Mouse (Mus musculus) thymus, postnatal 0 days (tissue): ENCODE data around the gene Mmp20. TPM values are rescaled to one million over a fixed set of nuclear protein-coding genes. Genes with fewer than 3 reads are reported as not detected.

Experiments
- DNase-seq: peaks from one replicate; pipeline ENCODE4 v3.0.0-alpha.2; 2015; ENCODE audit warnings: low spot score
- polyA plus RNA-seq: library from polyadenylated mRNA; unstranded; fragments of >200 nt; fragmentation: Nextera tagmentation; extraction: Ambion mirVana; gene quantifications from 2 replicates; pipeline ENCODE4 v1.2.1, GENCODE M21; 2015

The Mmp20 gene
- polyA plus RNA-seq: 0.08 TPM in 2 replicates

GRCm38 (mm10) chr9:7627931-7628330 is at the start of gene Mmp20:
Mmp20 (plus strand) TSS chr9:7628231.
- no peak for DNase-seq

DNA sequence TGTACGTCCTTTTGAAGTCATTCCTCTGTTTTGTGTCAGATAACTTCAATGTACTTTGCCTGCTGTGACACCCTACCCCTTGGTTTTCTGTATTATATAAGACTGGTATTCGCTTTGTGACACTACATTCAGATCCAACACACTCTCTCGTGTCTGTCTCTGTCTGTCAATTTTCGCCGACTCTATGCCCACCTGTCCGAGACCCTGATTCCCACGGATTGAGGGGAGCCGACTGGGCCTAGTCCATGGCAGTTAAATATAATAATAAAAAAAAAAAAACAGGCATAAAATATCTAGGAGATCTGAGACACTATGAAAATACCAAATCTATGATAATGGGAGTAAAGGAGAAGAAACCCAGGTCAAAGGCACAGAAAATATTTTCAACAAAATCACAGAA is 38.0 kb upstream of the Mmp20 start:
- DNase-seq: no peak

- no peak for DNase-seq
Observed at GRCm38 (mm10) chr9:7593272-7593812, 34.7 kb upstream of the Mmp20 start.

DNA sequence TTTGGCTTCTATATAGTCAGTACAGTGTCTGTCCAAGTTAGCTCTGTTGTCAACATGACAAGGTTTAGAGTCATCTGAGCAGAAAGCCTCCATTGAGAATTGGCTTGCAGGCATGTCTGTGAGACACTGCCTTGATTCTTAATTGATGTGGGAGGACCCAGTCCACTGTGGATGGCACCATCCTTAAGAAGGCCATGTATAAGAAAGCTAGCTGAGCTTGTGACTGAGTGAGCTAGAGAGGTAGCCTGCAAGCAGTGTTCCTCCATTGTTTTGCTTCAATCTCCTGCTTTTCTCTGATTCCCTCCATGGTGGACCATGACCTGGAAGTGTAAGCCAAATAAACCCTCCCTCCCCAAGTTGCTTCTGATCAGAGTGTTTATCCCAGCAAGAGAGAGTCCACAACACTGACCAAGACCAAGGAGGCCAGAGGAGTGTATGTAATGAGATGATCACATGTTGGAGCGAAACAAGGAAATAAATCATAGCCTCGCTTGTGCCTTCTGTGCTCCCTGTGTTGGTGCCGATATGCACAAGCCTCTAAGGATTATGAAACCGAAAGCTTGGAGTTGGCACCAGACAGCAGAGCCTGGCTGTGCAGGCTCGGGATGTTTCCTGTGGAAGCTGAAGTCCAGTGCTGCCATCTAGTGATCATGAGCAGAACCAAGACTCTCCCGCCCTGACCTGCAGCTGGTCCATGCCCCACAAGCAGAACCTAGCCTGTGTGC is 33.1 kb upstream of the Mmp20 start:
- peak; percentile 72 for DNase-seq

DNA sequence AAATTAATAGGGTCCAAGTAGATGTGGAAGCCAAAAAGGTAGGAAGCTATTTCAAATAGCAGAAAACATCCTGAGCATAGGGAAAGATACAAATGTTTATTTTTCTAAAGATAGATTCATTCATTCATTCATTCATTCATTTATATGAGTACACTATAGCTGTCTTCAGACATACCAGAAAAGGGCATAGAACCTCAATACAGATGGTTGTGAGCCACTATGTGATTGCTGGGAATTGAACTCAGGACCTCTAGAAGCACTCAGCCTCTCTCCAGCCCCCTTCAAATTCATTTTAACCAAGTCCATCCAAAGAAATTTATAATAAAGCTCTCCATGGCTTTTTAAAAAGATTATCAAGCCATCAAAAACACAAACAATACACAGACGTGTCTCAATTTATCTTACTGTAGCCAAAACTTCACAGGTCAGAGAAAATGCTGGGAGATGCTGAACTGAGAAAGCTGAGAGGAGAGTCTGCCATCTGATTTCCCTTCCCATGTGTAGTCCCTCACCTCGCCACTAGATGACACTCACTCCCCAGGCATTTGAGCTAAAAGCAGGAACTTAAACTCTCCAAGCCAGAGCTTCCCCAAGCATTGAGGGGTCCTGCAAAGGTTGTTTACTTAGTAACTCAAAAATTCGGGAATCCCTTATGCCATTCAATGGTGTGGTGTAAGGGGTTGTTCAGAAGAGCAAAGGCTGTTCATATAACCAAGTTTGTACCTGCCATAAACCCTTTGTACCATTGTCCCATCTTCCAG is 24.9 kb upstream of the Mmp20 start:
- peak; percentile 63 for DNase-seq

DNA sequence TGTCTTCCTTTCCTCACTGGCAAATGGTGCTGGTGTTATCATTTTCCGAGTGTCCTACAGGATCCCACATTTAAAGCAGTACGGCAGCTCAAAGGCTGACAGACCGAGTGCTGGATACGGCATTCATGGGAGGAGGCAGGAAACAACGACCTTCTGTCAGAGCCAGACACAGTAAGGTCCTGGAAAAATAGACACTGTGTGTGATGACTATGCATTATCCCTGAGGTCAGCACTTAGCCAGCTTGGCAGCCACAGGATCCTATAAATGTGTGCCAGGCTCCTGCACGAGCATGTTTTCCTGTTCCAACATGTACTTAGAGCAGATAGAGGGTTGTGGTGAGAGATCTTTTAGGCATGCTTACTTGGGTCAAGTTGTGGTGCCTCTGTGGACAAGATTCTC is 24.0 kb upstream of the Mmp20 start:
- DNase-seq: no peak

- DNase-seq: no peak
Observed at GRCm38 (mm10) chr9:7605638-7606037, 22.4 kb upstream of the Mmp20 start.

DNA sequence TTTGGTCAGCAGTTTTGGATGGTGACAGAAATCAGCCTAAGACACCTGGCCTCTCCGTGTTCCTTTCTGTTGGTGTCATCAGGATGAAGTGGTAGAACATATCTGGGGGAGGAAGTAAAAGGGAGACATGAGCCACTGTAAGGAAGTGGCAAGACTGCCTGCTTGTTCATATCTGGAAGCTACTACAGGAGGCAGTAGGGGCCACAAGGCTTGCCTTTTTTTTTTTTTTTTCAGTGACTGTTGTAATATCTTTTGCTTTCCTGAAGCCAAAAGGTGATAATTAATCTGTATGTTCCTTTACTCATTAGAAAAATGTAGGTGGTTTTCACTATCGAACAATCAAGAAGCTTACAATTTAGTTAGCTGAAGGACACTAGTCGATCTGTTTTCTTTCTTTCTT is 5.4 kb upstream of the Mmp20 start:
- DNase-seq: no peak

- no peak for DNase-seq
Observed at GRCm38 (mm10) chr9:7633936-7634335, 5.9 kb downstream of the Mmp20 start.

- DNase-seq: no peak
Observed at GRCm38 (mm10) chr9:7647901-7648300, 19.9 kb downstream of the Mmp20 start.

DNA sequence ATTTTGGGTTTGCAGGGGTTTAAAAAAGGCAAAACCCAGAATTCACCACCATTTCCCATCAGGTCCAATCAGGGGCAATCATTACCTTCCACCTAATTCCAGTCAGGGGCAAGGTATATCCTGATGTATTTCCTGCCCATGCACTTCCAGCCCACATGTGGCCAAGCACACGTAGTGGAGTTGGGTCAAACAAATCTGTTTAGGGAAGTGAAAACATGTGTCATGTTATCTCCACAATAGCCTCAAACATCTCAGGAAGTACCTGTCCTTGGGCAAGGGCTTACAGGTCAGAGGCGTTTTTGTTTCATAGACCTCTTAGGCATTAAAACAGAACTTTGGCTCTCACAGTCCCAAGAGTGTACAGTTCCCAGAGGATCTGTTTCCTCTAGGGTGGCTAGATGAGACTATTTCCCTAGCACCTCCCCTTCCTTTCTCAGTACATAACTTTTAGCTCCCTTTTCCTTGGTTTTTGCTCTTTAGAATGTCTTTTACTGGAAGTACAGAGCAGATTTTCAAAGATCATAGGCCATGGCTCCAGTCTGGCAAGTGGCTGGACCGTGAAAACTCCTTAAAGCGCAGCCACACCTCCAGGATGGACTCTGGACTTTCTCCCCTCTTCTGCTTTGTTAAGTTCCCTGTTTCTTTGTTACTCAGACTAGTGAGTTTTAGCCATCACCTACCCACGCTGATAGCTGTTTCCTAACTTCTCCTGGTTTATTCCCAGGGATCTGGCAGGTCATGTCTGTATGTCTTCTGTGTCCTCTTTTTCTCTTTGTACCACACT is 22.6 kb downstream of the Mmp20 start:
- DNase-seq: no peak

- no peak for DNase-seq
Observed at GRCm38 (mm10) chr9:7652351-7653085, 24.5 kb downstream of the Mmp20 start.

DNA sequence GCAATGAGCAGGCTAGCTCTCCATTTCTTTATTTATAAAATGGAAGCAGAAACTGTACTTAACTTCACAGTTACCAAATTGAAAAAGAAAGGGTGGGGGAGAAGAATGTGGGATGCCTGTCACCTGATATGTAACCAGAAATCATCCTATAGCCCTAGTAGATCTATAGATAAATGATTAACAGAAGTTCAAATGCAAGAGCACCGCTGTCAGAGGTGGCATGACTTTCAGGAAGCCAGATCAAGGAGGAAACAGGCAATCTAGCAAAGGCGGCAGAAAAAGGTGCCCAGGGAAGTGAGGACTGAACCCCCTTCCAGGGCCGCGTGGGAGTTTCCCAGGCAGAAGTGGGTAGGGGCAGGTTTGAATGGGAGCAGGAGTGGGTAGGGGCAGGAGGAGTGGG is 29.9 kb downstream of the Mmp20 start:
- no peak for DNase-seq

DNA sequence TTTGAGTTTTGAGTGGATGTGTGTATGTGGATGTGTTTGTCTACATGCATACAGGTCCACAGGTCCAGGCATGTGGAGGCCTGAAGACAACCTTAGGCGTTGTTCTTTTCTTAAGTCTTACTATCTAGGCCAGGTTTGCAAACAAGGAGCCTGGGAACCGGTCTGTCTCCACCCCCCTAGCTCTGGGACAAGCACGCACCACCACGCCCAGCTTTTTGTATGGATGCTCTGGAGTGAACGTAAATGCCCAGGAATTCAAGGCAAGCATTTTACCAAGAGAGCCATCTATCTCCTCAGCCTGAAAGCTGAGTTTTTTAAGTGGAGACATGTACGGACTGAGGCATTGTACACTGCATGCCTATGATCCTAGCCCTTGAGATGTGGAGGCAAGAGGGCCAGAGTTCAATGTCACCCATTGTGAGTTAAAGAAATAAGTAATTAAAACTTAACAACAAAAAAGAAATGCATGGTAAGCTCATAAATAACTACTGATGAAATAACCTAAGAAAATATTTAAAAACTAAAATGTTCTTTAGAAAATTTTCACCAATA is 31.5 kb downstream of the Mmp20 start:
- DNase-seq: no peak

GRCm38 (mm10) chr9:7661371-7661770 is 33.3 kb downstream of the Mmp20 start:
- no peak for DNase-seq

GRCm38 (mm10) chr9:7669674-7670073 is 41.6 kb downstream of the Mmp20 start:
- no peak for DNase-seq

DNA sequence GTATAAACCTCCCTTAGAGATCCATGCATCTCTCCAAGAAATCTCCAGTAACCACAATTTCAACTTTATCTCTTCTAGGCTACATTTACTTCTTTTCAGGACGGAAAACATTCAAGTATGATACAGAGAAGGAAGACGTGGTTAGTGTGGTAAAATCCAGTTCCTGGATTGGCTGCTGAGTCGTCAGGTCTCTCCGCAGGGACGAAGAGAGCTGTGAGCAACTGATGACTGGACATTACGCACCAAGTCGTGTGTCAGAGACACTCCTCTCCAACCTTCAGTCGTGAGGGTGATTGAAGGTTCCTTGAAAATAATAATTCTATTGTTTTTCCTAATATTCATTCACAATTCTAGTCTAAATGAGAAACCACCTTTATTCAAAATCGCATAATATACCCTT is 45.0 kb downstream of the Mmp20 start:
- DNase-seq: no peak

DNA sequence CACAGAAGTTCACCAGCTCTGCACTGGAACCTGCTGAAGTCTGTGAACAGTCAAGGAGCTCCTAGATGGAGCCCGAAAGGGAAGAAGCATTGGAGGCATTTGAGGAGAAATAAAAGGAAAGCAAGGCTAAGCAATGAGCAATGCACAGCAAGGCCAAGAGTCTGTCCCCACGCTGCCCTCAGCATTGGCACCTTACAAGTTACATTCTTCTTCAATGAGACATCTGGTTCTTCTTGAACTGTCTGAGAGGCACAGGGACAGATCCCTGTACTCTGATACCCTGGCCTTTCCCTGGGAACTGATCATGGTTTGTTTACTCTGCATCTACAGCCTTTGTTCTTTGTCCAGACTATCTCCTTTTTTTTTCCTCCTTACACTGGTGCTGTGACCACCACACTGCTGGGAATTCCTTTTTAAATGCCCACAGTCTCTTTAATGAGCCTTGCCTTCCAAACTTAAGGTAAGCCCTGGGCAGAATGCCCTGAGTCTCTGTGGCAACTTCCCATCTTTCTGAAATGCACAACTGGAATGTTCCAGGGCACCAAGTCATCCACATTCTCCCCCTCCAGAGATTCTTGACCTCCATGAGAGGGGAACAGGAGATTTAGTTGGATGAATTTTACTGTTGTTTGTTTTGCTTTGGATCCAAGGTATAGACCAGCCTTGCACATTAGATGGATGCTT is 50.3 kb downstream of the Mmp20 start:
- no peak for DNase-seq

GRCm38 (mm10) chr9:7682081-7682618 is 54.1 kb downstream of the Mmp20 start:
- no peak for DNase-seq

DNA sequence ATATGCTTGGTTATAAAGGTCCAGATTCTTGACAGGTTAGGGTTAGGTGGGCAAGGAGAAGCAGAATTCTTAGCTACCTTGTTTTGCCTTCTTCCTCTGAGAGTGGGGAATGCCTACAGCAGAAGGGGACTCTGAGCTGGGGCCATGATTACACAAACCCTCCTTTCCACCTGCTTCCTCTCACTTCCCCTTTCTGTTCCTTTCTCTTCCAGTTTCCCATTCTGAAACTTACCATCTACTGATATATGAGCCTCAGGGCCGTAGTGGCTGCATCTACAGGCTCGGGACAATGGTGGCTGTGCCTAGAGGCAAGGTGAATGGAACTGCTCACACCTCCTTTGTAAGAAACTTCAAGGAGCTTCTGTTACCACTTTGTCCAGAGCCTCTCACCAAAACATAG is 58.0 kb downstream of the Mmp20 start:
- DNase-seq: no peak
